Mouse (Mus musculus) limb, embryonic 15.5 days (tissue): ENCODE results near the gene Slc25a11. TPM values are rescaled to one million over a fixed set of nuclear protein-coding genes. Genes with fewer than 3 reads are reported as not detected.

Experiments
- ATAC-seq: fragments of 200-750 bp; cut with Nextera tagmentation; 2 replicates; pipeline ENCODE4 v1.8.0; 2017; ENCODE audit warnings: low read depth, moderate TSS enrichment; ENCODE audit not compliant: insufficient number of reproducible peaks, low FRiP score, low TSS enrichment
- H3K27ac ChIP-seq: fragments of 300-500 bp; sonication (generic); 2 replicates; pipeline ENCODE4 v1.5.1; 2015; ENCODE audit warnings: moderate library complexity, mild to moderate bottlenecking, inconsistent platforms
- H3K27me3 ChIP-seq: fragments of 300-500 bp; sonication (generic); 2 replicates; pipeline ENCODE4 v1.6.1; 2015; ENCODE audit warnings: inconsistent platforms
- H3K36me3 ChIP-seq: fragments of 300-500 bp; sonication (generic); 2 replicates; pipeline ENCODE4 v1.6.1; 2015; ENCODE audit warnings: inconsistent platforms
- H3K4me1 ChIP-seq: fragments of 300-500 bp; sonication (generic); 2 replicates; pipeline ENCODE4 v1.6.1; 2015; ENCODE audit warnings: inconsistent platforms
- H3K4me2 ChIP-seq: fragments of 300-500 bp; sonication (generic); 2 replicates; pipeline ENCODE4 v1.6.1; 2015; ENCODE audit warnings: mild to moderate bottlenecking, inconsistent platforms
- H3K4me3 ChIP-seq: fragments of 300-500 bp; sonication (generic); 2 replicates; pipeline ENCODE4 v1.5.1; 2015; ENCODE audit warnings: mild to moderate bottlenecking, inconsistent platforms
- H3K9ac ChIP-seq: fragments of 300-500 bp; sonication (generic); 2 replicates; pipeline ENCODE4 v1.6.1; 2015; ENCODE audit warnings: inconsistent platforms
- H3K9me3 ChIP-seq: fragments of 300-500 bp; sonication (generic); 2 replicates; pipeline ENCODE4 v1.6.1; 2016; ENCODE audit warnings: inconsistent platforms
- WGBS: fragments of 180-500 bp; shearing (Covaris S2); methylation state at CpG from one replicate; pipeline ENCODE4 v1.1.7; 2015; 5-methylcytosine and 5-hydroxymethylcytosine counted together
- polyA plus RNA-seq: library from polyadenylated mRNA; unstranded; fragments of >200 nt; fragmentation: Nextera tagmentation; extraction: Ambion mirVana; gene quantifications from 2 replicates; pipeline ENCODE4 v1.2.1, GENCODE M21; 2015

Gene Slc25a11
- polyA plus RNA-seq, 1 experiment from 2014 or later = 165 TPM

DNA sequence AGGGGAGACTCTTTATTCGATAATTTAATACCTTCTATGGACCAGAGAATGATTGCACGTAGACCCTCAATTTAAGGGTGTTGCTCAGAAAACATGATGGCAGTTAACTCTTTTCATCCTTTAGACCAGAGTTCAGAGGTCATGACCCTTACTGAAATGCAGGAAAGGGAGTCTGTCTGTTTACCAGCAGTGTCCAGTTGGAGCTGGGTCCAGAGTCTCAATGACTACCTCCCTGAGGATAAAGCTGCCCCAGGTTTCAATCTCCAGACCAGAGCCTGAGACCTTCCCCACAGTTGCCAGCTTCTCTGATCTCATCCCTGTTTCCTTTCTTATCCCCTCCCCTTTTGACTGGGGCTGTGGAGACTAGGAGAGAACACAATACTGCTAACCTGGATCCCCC is 31.3 kb upstream of the Slc25a11 start:
- no peak for ATAC-seq
- Histone ChIP-seq H3K4me1 (peaks cover 5% of the 10 kb centered on the region), H3K27ac (no peak overlapping the region), H3K4me3 (no peak overlapping the region), H3K27me3 (no peaks in the 10 kb centered on the region), H3K9ac (no peak overlapping the region), H3K9me3 (no peaks in the 10 kb centered on the region), H3K36me3 (peaks cover 84% of the 10 kb centered on the region), H3K4me2 (no peak overlapping the region)
- 69% methylated on average over 2 of the region's 2 CpGs for WGBS

DNA sequence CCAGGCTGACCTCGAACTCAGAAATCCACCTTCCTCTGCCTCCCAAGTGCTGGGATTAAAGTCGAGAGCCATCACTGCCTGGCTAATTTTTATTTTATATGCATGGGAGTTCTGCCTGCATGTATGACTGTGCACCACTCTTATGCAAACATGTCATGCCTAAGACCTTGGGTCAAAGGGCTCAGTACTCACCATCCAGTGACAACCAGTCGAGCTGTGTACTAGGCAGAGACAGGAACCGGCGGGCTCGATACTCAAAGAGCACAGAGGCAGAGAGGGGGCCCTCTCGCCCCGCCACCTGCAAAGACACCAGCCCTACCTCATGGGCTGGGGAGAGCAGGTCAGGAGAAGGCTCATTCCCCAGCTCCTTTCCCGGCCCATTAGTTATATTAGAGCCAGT is 30.8 kb upstream of the Slc25a11 start:
- WGBS = 85% methylated on average over 9 of the region's 9 CpGs
- H3K36me3 ChIP-seq = peaks cover 81% of the 10 kb centered on the region
- H3K4me2 ChIP-seq = no peak overlapping the region
- no peak overlapping the region for H3K27ac ChIP-seq
- no peak for ATAC-seq
- H3K9ac ChIP-seq = no peak overlapping the region
- peaks cover 5% of the 10 kb centered on the region for H3K4me1 ChIP-seq
- H3K9me3 ChIP-seq = no peaks in the 10 kb centered on the region
- H3K27me3 ChIP-seq = no peaks in the 10 kb centered on the region
- no peak overlapping the region for H3K4me3 ChIP-seq

DNA sequence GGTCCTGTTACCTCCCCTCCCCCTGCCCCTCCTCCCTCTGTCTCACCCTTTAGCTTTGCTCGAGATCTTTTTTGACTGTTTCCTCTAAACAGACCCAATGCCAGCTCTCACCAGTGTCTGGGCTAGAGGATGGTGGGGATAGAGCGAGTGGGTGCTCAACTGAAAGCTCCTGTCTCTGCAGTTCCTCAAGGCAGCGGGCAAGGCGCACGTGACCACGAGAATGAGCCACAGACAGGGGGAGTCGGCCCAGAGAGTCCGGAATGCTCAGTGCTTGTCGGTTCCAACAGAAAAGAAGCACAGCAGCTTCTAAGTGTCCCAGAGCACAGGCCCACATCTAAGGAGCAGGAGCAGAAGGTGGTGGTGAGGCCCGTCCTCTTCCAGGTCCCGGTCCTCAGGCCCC is 27.2 kb upstream of the Slc25a11 start:
- Histone ChIP-seq H3K9me3 (no peaks in the 10 kb centered on the region), H3K27me3 (no peaks in the 10 kb centered on the region), H3K4me1 (peaks cover 14% of the 10 kb centered on the region), H3K27ac (no peak overlapping the region), H3K36me3 (peaks cover 63% of the 10 kb centered on the region), H3K4me3 (no peak overlapping the region), H3K4me2 (no peak overlapping the region), H3K9ac (no peak overlapping the region)
- no peak for ATAC-seq
- WGBS = 66% methylated on average over 11 of the region's 11 CpGs

DNA sequence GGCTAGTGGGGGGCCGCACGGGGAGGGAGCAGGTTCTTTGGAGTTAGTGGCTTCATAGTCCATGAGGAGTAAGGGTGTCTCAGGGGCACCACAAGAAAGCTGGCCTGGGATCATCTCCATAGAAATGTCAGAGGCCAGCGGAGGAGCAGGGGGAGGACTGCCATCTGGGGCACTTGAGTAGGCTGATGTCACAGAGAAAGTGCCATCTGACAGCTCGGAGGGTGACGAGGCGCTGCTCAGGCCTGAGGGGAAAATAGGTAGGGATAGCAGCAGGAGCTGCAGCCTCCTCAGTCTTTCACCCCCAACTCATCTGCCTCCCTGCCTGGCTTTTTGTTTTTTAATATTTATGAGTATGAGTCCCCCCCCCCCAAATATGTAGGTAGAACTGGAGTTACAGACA is 26.7 kb upstream of the Slc25a11 start:
- WGBS = 81% methylated on average over 6 of the region's 6 CpGs
- Histone ChIP-seq H3K4me3 (no peak overlapping the region), H3K4me2 (no peak overlapping the region), H3K9me3 (no peaks in the 10 kb centered on the region), H3K4me1 (peaks cover 14% of the 10 kb centered on the region), H3K36me3 (peaks cover 58% of the 10 kb centered on the region), H3K27me3 (no peaks in the 10 kb centered on the region), H3K27ac (no peak overlapping the region), H3K9ac (no peak overlapping the region)
- no peak for ATAC-seq

DNA sequence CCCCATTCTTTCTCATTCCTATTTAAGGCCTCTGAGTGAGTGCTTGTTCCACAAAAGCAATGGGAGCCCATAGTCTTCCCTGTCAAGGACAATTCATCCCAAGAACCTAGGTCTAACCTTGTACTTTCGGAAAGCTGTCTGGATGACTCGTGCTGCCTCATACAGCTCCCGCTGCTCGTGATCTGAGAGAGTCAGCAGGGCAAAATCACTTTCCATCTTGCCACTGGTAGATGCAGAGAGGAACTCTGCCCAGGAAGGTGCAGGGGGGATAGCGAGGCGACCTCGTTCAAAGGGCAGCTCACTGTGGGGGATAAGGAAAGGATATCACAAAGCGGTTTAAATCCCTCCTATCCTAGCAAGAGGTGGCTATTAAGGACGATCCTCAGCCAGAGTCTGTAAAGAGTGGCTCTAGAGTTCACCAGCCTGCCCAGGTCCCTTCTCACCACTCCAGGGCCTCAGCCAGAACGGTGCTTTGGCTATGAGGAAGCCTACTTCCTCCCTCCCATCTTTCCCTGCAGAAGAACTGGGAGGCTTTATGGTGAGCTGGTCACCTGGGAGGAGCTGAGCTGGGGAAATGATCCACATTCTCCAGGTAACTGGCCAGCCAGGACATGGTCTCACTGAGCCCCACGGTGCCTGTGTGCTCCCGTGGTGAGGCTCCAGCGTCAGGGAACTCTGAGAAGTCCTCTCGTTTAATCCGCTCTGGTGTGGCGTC is 24.2 kb upstream of the Slc25a11 start:
- Histone ChIP-seq H3K4me1 (peaks cover 27% of the 10 kb centered on the region), H3K4me2 (no peak overlapping the region), H3K27me3 (no peaks in the 10 kb centered on the region), H3K27ac (no peak overlapping the region), H3K9ac (no peak overlapping the region), H3K36me3 (peaks cover 46% of the 10 kb centered on the region), H3K9me3 (no peaks in the 10 kb centered on the region), H3K4me3 (no peak overlapping the region)
- 86% methylated on average over 16 of the region's 16 CpGs for WGBS
- ATAC-seq = no peak

DNA sequence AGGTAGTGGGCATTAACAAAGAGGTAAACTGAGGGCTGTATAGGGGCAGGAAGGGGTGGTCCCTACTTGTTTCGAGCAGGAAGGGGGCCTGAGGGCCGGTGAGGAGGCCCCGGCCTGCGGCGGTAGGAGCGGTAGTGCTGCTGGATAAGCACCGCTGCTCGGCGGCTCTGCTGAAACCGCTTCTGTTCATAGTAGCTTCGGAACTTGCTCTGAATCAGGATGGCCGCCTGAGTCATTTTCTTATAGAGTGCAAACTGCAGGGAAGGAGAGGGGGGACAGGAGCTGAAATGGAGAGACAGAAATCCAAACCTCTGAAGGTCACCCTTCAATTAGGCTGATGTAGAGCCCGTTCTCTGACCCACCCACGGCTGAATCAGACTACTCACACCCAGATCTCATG is 23.2 kb upstream of the Slc25a11 start:
- H3K27me3 ChIP-seq = no peaks in the 10 kb centered on the region
- H3K9ac ChIP-seq = peak overlapping the region; percentile 67
- H3K36me3 ChIP-seq = peaks cover 45% of the 10 kb centered on the region
- peaks cover 27% of the 10 kb centered on the region for H3K4me1 ChIP-seq
- ATAC-seq = no peak
- H3K9me3 ChIP-seq = no peaks in the 10 kb centered on the region
- peak overlapping the region; percentile 100 for H3K27ac ChIP-seq
- peak overlapping the region; percentile 68 for H3K4me2 ChIP-seq
- peak overlapping the region; percentile 71 for H3K4me3 ChIP-seq
- WGBS = 45% methylated on average over 14 of the region's 14 CpGs

DNA sequence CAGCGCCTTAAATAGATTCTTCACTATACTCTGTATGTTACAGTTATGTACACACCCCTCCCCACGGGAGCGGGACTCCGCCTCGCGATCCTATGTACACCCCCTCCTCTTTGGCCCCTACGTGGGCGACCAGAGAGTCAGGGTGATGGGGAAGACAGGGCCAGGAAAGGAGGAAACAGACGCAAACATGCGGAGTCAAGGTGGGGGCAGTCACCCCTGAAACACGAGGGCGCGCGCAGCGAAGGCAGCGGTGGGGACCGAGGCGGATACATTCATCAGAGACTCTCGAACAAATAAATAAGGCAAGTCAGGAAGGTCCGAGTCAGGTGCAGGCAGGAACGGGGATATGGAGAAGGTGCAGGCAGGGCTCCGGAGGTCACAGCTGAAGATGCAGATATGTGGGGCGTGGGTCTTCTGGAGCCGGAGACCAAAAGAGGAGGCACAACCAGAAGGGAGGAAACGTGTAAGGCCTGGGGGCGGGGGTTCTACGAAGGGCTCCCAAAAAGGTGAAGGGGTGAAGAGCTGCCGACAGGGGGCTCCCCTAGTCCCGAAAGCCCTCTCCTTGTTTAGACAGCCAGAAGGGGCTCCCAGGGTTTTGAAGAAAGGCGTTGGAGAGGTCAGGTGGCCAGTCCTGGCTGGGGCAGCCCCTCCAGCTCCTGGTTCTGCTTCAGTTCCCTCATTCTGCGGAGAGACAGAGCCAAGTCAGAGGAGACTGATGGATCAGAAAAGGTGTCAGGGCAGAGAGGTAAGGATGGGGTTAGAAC is 22.5 kb upstream of the Slc25a11 start:
- peak; percentile 30 for ATAC-seq
- Histone ChIP-seq H3K4me3 (peak overlapping the region; percentile 71), H3K9ac (peak overlapping the region; percentile 67), H3K4me1 (peaks cover 27% of the 10 kb centered on the region), H3K27ac (peak overlapping the region; percentile 100), H3K4me2 (peak overlapping the region; percentile 68), H3K36me3 (peaks cover 45% of the 10 kb centered on the region), H3K27me3 (no peaks in the 10 kb centered on the region), H3K9me3 (no peaks in the 10 kb centered on the region)
- WGBS = under 1% methylated on average over 31 of the region's 31 CpGs

DNA sequence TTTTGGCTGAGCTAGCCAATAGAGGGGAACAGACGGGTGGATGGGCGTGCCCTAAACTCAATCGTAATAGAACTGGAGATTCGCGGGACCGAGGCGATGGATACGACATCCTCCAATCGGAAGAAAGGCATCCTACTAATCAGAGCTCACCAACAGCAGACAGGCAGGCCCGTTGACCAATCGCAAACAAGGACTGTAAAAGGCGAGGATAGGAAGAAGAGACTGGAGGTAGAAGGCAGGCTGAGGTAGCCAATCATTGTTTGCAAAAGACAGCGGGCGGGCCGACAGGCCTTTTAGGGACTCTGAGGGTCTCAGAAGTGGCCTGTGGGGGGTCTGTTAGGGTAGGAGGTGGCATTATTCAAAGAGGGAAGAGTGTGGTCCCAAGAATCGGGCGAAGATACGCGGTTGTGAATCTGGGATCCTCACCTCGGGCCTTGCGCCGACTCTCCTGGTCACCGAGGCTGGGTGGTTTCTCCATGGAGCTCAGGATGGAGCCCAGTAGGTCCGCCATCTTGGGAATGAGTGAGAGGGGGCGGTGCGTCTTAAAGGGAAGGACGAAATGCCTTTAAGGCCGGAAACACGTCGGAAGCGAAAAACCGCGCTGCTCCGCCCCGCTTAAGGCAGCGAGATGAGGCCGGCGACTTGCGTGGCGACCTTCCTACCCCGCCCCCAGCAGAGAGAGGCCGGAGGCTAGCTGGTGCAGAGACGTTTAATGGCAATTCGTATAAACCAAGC is 21.7 kb upstream of the Slc25a11 start, which contains the start of gene Spag7:
Spag7 (minus strand) TSS at position 646 of the 735 bp plus-strand sequence.
- Histone ChIP-seq H3K36me3 (peaks cover 46% of the 10 kb centered on the region), H3K4me1 (peaks cover 27% of the 10 kb centered on the region), H3K9me3 (no peaks in the 10 kb centered on the region), H3K4me3 (peak within 1 kb of the TSS; percentile 71), H3K27ac (peak within 1 kb of the TSS; percentile 100), H3K27me3 (no peaks in the 10 kb centered on the region), H3K9ac (peak within 1 kb of the TSS; percentile 67), H3K4me2 (peak within 1 kb of the TSS; percentile 77)
- ATAC-seq = peak; percentile 96
- under 1% methylated on average over 44 of the region's 44 CpGs for WGBS

DNA sequence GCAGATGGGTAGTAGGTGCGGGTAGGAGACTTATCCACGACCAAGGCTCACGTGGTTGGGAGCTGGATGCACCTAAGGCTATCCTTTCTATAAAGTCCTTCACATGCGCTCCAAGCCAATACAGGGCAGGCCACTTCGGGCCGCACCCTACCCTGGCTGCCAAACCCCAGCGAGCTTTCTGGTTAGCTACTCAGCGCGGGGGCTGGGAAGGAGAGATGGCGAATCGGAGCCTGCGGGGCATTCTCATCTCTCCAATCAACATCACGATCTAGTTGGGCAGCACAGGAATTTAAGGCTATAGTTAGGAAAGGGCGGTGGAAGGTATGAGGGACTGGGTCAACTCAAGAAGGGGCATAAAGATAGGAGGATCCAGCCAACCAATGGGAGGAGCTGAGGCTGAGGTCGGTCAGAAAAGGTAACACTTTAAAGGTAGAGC is 21.1 kb upstream of the Slc25a11 start:
- Histone ChIP-seq H3K27ac (peak overlapping the region; percentile 100), H3K27me3 (no peaks in the 10 kb centered on the region), H3K4me1 (peaks cover 27% of the 10 kb centered on the region), H3K36me3 (peaks cover 45% of the 10 kb centered on the region), H3K9ac (peak overlapping the region; percentile 24), H3K4me3 (peak overlapping the region; percentile 71), H3K9me3 (no peaks in the 10 kb centered on the region), H3K4me2 (peak overlapping the region; percentile 77)
- ATAC-seq = no peak
- WGBS = under 1% methylated on average over 15 of the region's 15 CpGs

DNA sequence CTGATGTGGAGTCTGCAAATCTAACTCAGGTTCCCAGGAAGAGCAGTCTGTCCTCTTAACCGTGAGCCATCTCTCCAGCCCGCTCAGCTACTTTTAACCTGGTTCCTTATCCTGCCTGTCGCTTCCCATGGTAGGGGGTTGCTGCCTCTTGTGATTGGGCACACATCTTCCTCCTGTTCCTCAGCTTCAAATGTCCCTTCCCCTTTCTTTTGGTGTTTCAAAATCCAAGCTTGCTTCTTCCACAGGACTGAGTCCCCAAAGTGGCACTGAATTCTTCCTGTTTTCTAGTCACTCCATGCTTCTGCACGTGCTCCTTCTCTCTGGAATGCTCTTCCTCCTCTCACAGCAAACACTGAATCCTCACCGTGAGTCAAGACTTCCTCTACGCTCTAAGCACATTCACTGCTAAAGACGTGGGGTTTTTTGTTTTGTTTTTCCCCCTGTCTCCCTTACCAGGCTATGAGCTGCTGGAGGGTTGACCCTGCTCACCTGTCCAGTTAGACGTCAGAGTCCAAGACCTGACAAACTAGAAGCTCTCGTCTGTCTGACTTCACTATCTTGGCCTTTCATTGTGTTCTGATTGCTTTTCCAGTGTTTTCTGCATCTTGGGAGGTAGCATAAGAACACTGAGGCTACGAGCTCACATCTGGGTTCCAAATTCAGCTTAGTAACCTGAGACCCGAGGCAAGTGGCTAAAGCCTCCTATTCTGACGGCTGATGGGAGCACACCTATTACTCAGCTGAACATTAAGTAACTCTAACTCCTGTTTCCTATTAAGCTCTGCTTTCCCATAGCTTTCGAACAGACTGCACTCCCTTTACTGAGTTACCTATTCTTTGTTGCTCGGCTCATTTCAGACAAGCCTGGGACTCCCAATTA is 20.2 kb upstream of the Slc25a11 start:
- no peak overlapping the region for H3K9ac ChIP-seq
- peak overlapping the region; percentile 100 for H3K27ac ChIP-seq
- H3K4me3 ChIP-seq = peak overlapping the region; percentile 71
- 47% methylated on average over 14 of the region's 14 CpGs for WGBS
- peak overlapping the region; percentile 77 for H3K4me2 ChIP-seq
- H3K4me1 ChIP-seq = peaks cover 27% of the 10 kb centered on the region
- ATAC-seq = no peak
- H3K9me3 ChIP-seq = no peaks in the 10 kb centered on the region
- no peaks in the 10 kb centered on the region for H3K27me3 ChIP-seq
- H3K36me3 ChIP-seq = peaks cover 51% of the 10 kb centered on the region

DNA sequence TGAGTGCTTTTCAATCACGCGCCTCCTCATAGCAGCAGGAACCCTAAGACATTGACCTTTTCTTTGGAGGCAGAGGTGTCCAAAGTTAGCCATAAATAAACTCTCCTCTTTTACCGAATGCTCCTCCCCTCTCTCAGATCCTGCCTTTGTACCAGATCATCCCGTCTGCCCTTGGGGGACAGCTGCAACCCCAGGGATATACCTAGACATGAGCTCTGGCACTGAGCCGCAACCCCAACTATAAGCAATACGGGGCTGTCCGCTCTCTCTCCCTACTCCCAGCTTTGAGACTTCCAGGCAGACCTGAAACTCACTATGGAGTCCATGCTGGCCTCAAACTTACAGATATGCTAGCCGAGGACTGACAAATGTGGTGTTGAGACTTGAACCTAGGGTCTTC is 19.4 kb upstream of the Slc25a11 start:
- Histone ChIP-seq H3K9me3 (no peaks in the 10 kb centered on the region), H3K36me3 (peaks cover 53% of the 10 kb centered on the region), H3K9ac (no peak overlapping the region), H3K4me1 (peaks cover 27% of the 10 kb centered on the region), H3K4me3 (no peak overlapping the region), H3K4me2 (no peak overlapping the region), H3K27ac (no peak overlapping the region), H3K27me3 (no peaks in the 10 kb centered on the region)
- WGBS = 91% methylated on average over 8 of the region's 8 CpGs
- no peak for ATAC-seq
